Mouse (Mus musculus) CH12.LX (cell line): ENCODE results near the gene Lmf2. TPM values are rescaled to one million over a fixed set of nuclear protein-coding genes. Genes with fewer than 3 reads are reported as not detected.

ENCODE experiments used
- DNase-seq: peaks from one replicate; pipeline ENCODE4 v3.0.0-alpha.2; 2013; ENCODE audit errors: extremely low read depth
- H3K27ac ChIP-seq: 2 replicates; pipeline ENCODE4 v1.5.1; 2012; ENCODE audit warnings: low read depth, mild to moderate bottlenecking, control low read depth, moderate library complexity; ENCODE audit not compliant: insufficient read depth
- H3K27me3 ChIP-seq: replicated peaks from 2 replicates; pipeline ENCODE3; 2012; ENCODE audit warnings: inconsistent platforms
- H3K36me3 ChIP-seq, 2 experiments: replicated peaks in 1 of 2; 2 replicates each; pipeline versions ENCODE3 to v1.6.1; 2012; ENCODE audit warnings: inconsistent platforms in 1 of 2, low read length in 1 of 2, mild to moderate bottlenecking in 1 of 2, mixed read lengths in 1 of 2, moderate library complexity in 1 of 2; ENCODE audit not compliant: control insufficient read depth in 1 of 2, insufficient read depth in 1 of 2
- H3K4me1 ChIP-seq, 2 experiments: 2 replicates each; pipeline ENCODE4 v1.6.1; 2012; ENCODE audit warnings: inconsistent platforms in 1 of 2, moderate library complexity in 1 of 2; ENCODE audit not compliant: insufficient read depth in 2 of 2, control insufficient read depth in 1 of 2
- H3K4me2 ChIP-seq: 2 replicates; pipeline ENCODE4 v1.6.1; 2012; ENCODE audit warnings: low read depth, mild to moderate bottlenecking, control low read depth; ENCODE audit not compliant: poor library complexity, insufficient read depth, severe bottlenecking
- H3K4me3 ChIP-seq, 3 experiments: fragments of 150-350 bp in 1 of 3; sonication (generic) in 1 of 3; replicated peaks in 1 of 3; 2 replicates each; pipeline versions ENCODE3 to v1.5.1; 2011 to 2012; ENCODE audit warnings: low read depth in 2 of 3, low read length in 2 of 3, mild to moderate bottlenecking in 2 of 3, moderate library complexity in 2 of 3, control low read depth in 1 of 3, improper control_type of control experiment in 1 of 3, inconsistent platforms in 1 of 3, mixed read lengths in 1 of 3; ENCODE audit not compliant: poor library complexity in 1 of 3
- H3K79me2 ChIP-seq: replicated peaks from 2 replicates; pipeline ENCODE4 v1.6.1; 2012; ENCODE audit warnings: mild to moderate bottlenecking, moderate library complexity; ENCODE audit not compliant: control insufficient read depth, poor library complexity, insufficient read depth, severe bottlenecking; ENCODE audit errors: extremely low read depth
- H3K9ac ChIP-seq: 2 replicates; pipeline ENCODE4 v1.6.1; 2012; ENCODE audit warnings: low read depth, mild to moderate bottlenecking, control low read depth, moderate library complexity; ENCODE audit not compliant: insufficient read depth
- H3K9me3 ChIP-seq: replicated peaks from 2 replicates; pipeline ENCODE3; 2012; ENCODE audit warnings: low read length, inconsistent platforms, mixed read lengths
- BHLHE40 ChIP-seq: IDR thresholded peaks from 2 replicates; pipeline ENCODE4 v1.6.1; 2011; ENCODE audit warnings: mild to moderate bottlenecking, low read depth, low read length, improper control_type of control experiment
- CHD1 ChIP-seq: IDR thresholded peaks from 2 replicates; pipeline ENCODE4 v1.6.1; 2012; ENCODE audit warnings: low read depth, low read length, improper control_type of control experiment, inconsistent platforms
- CTCF ChIP-seq, 2 experiments: IDR thresholded peaks in 1 of 2; conservative IDR thresholded peaks in 1 of 2; 2 replicates each; pipeline ENCODE4 v1.5.1; 2011 to 2012; ENCODE audit warnings: low read depth in 2 of 2, low read length in 2 of 2, improper control_type of control experiment in 1 of 2, inconsistent platforms in 1 of 2, mild to moderate bottlenecking in 1 of 2, moderate library complexity in 1 of 2
- E2F4 ChIP-seq: IDR thresholded peaks from 2 replicates; pipeline ENCODE4 v1.6.1; 2011; ENCODE audit warnings: low read depth, low read length, improper control_type of control experiment; ENCODE audit not compliant: insufficient replicate concordance
- ELF1 ChIP-seq: IDR thresholded peaks from 2 replicates; pipeline ENCODE4 v1.6.1; 2014; ENCODE audit warnings: low read depth, mild to moderate bottlenecking, inconsistent platforms, low read length, improper control_type of control experiment
- EP300 ChIP-seq: IDR thresholded peaks from 2 replicates; pipeline ENCODE4 v1.6.1; 2011; ENCODE audit warnings: low read length, improper control_type of control experiment
- JUN ChIP-seq: IDR thresholded peaks from 2 replicates; pipeline ENCODE4 v1.6.1; 2011; ENCODE audit warnings: low read depth, mild to moderate bottlenecking, low read length, improper control_type of control experiment, moderate library complexity; ENCODE audit not compliant: insufficient read depth
- JUND ChIP-seq: conservative IDR thresholded peaks from 2 replicates; pipeline ENCODE4 v1.6.1; 2011; ENCODE audit warnings: low read depth, low read length, improper control_type of control experiment
- MAX ChIP-seq: IDR thresholded peaks from 2 replicates; pipeline ENCODE4 v1.6.1; 2011; ENCODE audit warnings: low read length, improper control_type of control experiment
- MAZ ChIP-seq: IDR thresholded peaks from 2 replicates; pipeline ENCODE4 v1.6.1; 2012; ENCODE audit warnings: low read depth, mild to moderate bottlenecking, inconsistent platforms, low read length, improper control_type of control experiment, moderate library complexity
- MEF2A ChIP-seq: IDR thresholded peaks from 2 replicates; pipeline ENCODE4 v1.6.1; 2014; ENCODE audit warnings: low read depth, mild to moderate bottlenecking, inconsistent platforms, low read length, improper control_type of control experiment, borderline replicate concordance
- MXI1 ChIP-seq: IDR thresholded peaks from 2 replicates; pipeline ENCODE4 v1.6.1; 2011; ENCODE audit warnings: mild to moderate bottlenecking, low read depth, low read length, improper control_type of control experiment
- MYC ChIP-seq: IDR thresholded peaks from 2 replicates; pipeline ENCODE4 v1.6.1; 2011; ENCODE audit warnings: low read depth, mild to moderate bottlenecking, improper control_type of control experiment, low read length
- PAX5 ChIP-seq: IDR thresholded peaks from 2 replicates; pipeline ENCODE4 v1.6.1; 2012; ENCODE audit warnings: low read length, inconsistent platforms, mixed read lengths
- POLR2A ChIP-seq: IDR thresholded peaks from 2 replicates; pipeline ENCODE4 v1.6.1; 2011; ENCODE audit warnings: low read depth, mild to moderate bottlenecking, improper control_type of control experiment, low read length
- POLR2AphosphoS2 ChIP-seq: IDR thresholded peaks from 2 replicates; pipeline ENCODE4 v1.6.1; 2011; ENCODE audit warnings: low read depth, low read length, improper control_type of control experiment
- SIN3A ChIP-seq: IDR thresholded peaks from 2 replicates; pipeline ENCODE4 v1.6.1; 2012; ENCODE audit warnings: low read length, improper control_type of control experiment, inconsistent platforms
- SMC3 ChIP-seq: IDR thresholded peaks from 2 replicates; pipeline ENCODE4 v1.6.1; 2011; ENCODE audit warnings: low read depth, low read length, improper control_type of control experiment
- TBP ChIP-seq: conservative IDR thresholded peaks from 2 replicates; pipeline ENCODE4 v1.6.1; 2011; ENCODE audit warnings: low read depth, low read length, improper control_type of control experiment
- TCF12 ChIP-seq: IDR thresholded peaks from 2 replicates; pipeline ENCODE4 v1.6.1; 2014; ENCODE audit warnings: low read depth, mild to moderate bottlenecking, inconsistent platforms, low read length, improper control_type of control experiment
- UBTF ChIP-seq: IDR thresholded peaks from 2 replicates; pipeline ENCODE4 v1.6.1; 2012; ENCODE audit warnings: low read depth, mild to moderate bottlenecking, inconsistent platforms, low read length, improper control_type of control experiment, moderate library complexity
- USF1 ChIP-seq: IDR thresholded peaks from 2 replicates; pipeline ENCODE4 v1.6.1; 2014; ENCODE audit warnings: low read depth, mild to moderate bottlenecking, inconsistent platforms, low read length, improper control_type of control experiment
- ZC3H11A ChIP-seq: IDR thresholded peaks from 2 replicates; pipeline ENCODE4 v1.6.1; 2012; ENCODE audit warnings: low read depth, mild to moderate bottlenecking, inconsistent platforms, low read length, improper control_type of control experiment
- dilution Hi-C: fragments of 300-500 bp; cut with MboI; formaldehyde crosslinking; loops from 2 replicates; pipeline ENCODE4 v1.14.3; 2020; ENCODE audit warnings: low sequenced_read_pairs; ENCODE audit not compliant: extremely low pct_unique_long_range_greater_than_20kb, extremely low pct_ligation_motif_present
- in situ Hi-C: fragments of 300-500 bp; cut with MboI; formaldehyde crosslinking; loops from 3 replicates; pipeline ENCODE4 v1.14.3; 2019; ENCODE audit warnings: low sequenced_read_pairs, low pct_ligation_motif_present, low pct_unique_long_range_greater_than_20kb, mixed read lengths
- polyA plus RNA-seq: library from polyadenylated mRNA; unstranded; fragments of >175 nt; gene quantifications from 2 replicates; pipeline ENCODE4 v1.2.1, GENCODE M21; 2012; ENCODE audit warnings: low read depth; ENCODE audit not compliant: insufficient read length
- total RNA-seq, 2 experiments: library from RNA; depleted of rRNA; stranded (reverse); fragments of 300-350 nt in 1 of 2; fragments of >200 nt in 1 of 2; gene quantifications; 2 replicates each; pipeline ENCODE4 v1.2.3; 2012 to 2014

Gene Lmf2
- total and polyA plus RNA-seq, 3 experiments: 9.9 to 36.2 (median 18.5) TPM

GRCm38 (mm10) chr15:89376040-89376439 is 20.6 kb upstream of the Lmf2 start:
- H3K27me3 ChIP-seq: no peaks in the 10 kb centered on the region
- H3K4me2 ChIP-seq: no peak overlapping the region
- in situ Hi-C loops: no loop called here
- H3K4me3 ChIP-seq: no peak overlapping the region
- H3K27ac ChIP-seq: no peak overlapping the region
- no peak for TF ChIP-seq SIN3A
- TF ChIP-seq, all 38 proteins: peak for 0
- dilution Hi-C loops: no loop called here
- Histone ChIP-seq H3K79me2 (no peaks in the 10 kb centered on the region), H3K9ac (no peak overlapping the region), H3K36me3 (peaks cover 16 to 19% of the 10 kb centered on the region in 2 experiments), H3K4me1 (peaks cover 0 to 26% of the 10 kb centered on the region in 2 experiments; a peak in 2 of 4 replicates), H3K9me3 (peaks cover 13% of the 10 kb centered on the region)
- DNase-seq: no peak

GRCm38 (mm10) chr15:89374801-89375534 is 19.5 kb upstream of the Lmf2 start:
- Histone ChIP-seq H3K9me3 (peaks cover 13% of the 10 kb centered on the region), H3K79me2 (no peaks in the 10 kb centered on the region), H3K27ac (no peak overlapping the region), H3K4me1 (peaks cover 0 to 26% of the 10 kb centered on the region in 2 experiments; a peak in 2 of 4 replicates)
- in situ Hi-C loops: loop anchor here (25.0 kb wide), 1 partner anchor 263 kb away; the partner anchor contains the start of gene Tubgcp6
- DNase-seq: no peak
- TF ChIP-seq POLR2AphosphoS2: no peak
- TF ChIP-seq MXI1: no peak
- no peak for TF ChIP-seq JUND
- TF ChIP-seq ELF1: no peak
- no peak for TF ChIP-seq ZC3H11A
- no peak for TF ChIP-seq MYC
- no peak for TF ChIP-seq MAX
- TF ChIP-seq TBP: no peak
- no peak for TF ChIP-seq MEF2A
- no peak for TF ChIP-seq USF1
- TF ChIP-seq JUN: no peak
- TF ChIP-seq, all 38 proteins: peak for 0
- Histone ChIP-seq H3K36me3 (peaks cover 27 to 29% of the 10 kb centered on the region in 2 experiments), H3K27me3 (no peaks in the 10 kb centered on the region), H3K4me3 (no peak overlapping the region), H3K4me2 (no peak overlapping the region), H3K9ac (no peak overlapping the region)
- dilution Hi-C loops: no loop called here

- H3K4me1 ChIP-seq: peaks cover 0 to 26% of the 10 kb centered on the region in 2 experiments; a peak in 2 of 4 replicates
- TF ChIP-seq POLR2A: no peak
- no peak for TF ChIP-seq MAZ
- TF ChIP-seq JUND: no peak
- no peak for TF ChIP-seq ELF1
- no peak for TF ChIP-seq MAX
- TF ChIP-seq USF1: no peak
- no peak for TF ChIP-seq UBTF
- no peak for TF ChIP-seq EP300
- TF ChIP-seq SMC3: no peak
- no peak for TF ChIP-seq CTCF (conservative IDR thresholded peaks at IDR 0.05 in 1 of 2, IDR thresholded peaks at IDR 0.05 in 1 of 2; ENCODE audit: low read depth in 2 of 2, low read length in 2 of 2)
- TF ChIP-seq PAX5: no peak
- no peak for TF ChIP-seq BHLHE40
- no peak for TF ChIP-seq TBP
- no peak for TF ChIP-seq SIN3A
- TF ChIP-seq CHD1: no peak
- TF ChIP-seq MYC: no peak
- TF ChIP-seq E2F4: no peak
- no peak for TF ChIP-seq TCF12
- dilution Hi-C loops: no loop called here
These were observed 18.9 kb upstream of the Lmf2 start for GRCm38 (mm10) chr15:89374340-89374739.

More at GRCm38 (mm10) chr15:89374340-89374739, 18.9 kb upstream of the Lmf2 start:
- Histone ChIP-seq H3K9ac (peak overlapping the region; percentile 83; the same call in 1 of the 2 replicates), H3K27me3 (no peaks in the 10 kb centered on the region), H3K4me2 (no peak overlapping the region), H3K9me3 (peaks cover 13% of the 10 kb centered on the region), H3K27ac (no peak overlapping the region), H3K4me3 (peak overlapping the region; percentile 80 to 96 (median 81)), H3K79me2 (no peaks in the 10 kb centered on the region), H3K36me3 (peaks cover 33 to 36% of the 10 kb centered on the region in 2 experiments)
- in situ Hi-C loops: loop anchor here (25.0 kb wide), 1 partner anchor 262 kb away; the partner anchor contains the start of gene Tubgcp6
- DNase-seq: no peak
